Mouse (Mus musculus) midbrain, embryonic 12.5 days (tissue): Measurements from ENCODE around the gene Ano9. TPM values are rescaled to one million over a fixed set of nuclear protein-coding genes. Genes with fewer than 3 reads are reported as not detected.

Experiments used
- ATAC-seq: fragments of 200-750 bp; cut with Nextera tagmentation; 2 replicates; pipeline ENCODE4 v1.8.0; 2017; ENCODE audit warnings: low read depth, moderate TSS enrichment, moderate library complexity; ENCODE audit not compliant: low FRiP score
- H3K27ac ChIP-seq: fragments of 300-500 bp; sonication (generic); replicated peaks from 2 replicates; pipeline ENCODE4 v1.5.1; 2016; ENCODE audit warnings: mild to moderate bottlenecking
- H3K27me3 ChIP-seq: fragments of 300-500 bp; sonication (generic); 2 replicates; pipeline ENCODE4 v1.6.1; 2016; ENCODE audit warnings: mild to moderate bottlenecking
- H3K36me3 ChIP-seq: fragments of 300-500 bp; sonication (generic); 2 replicates; pipeline ENCODE4 v1.6.1; 2016
- H3K4me1 ChIP-seq: fragments of 300-500 bp; sonication (generic); 2 replicates; pipeline ENCODE4 v1.6.1; 2016
- H3K4me2 ChIP-seq: fragments of 300-500 bp; sonication (generic); replicated peaks from 2 replicates; pipeline ENCODE4 v1.6.1; 2016; ENCODE audit warnings: mild to moderate bottlenecking, moderate library complexity
- H3K4me3 ChIP-seq: fragments of 300-500 bp; sonication (generic); 2 replicates; pipeline ENCODE4 v1.5.1; 2016; ENCODE audit warnings: mild to moderate bottlenecking
- H3K9ac ChIP-seq: fragments of 300-500 bp; sonication (generic); replicated peaks from 2 replicates; pipeline ENCODE4 v1.6.1; 2016; ENCODE audit warnings: mild to moderate bottlenecking, moderate library complexity
- H3K9me3 ChIP-seq: fragments of 300-500 bp; sonication (generic); 2 replicates; pipeline ENCODE4 v1.6.1; 2016; ENCODE audit warnings: mild to moderate bottlenecking
- WGBS: fragments of 180-500 bp; shearing (Covaris S2); methylation state at CpG from one replicate; pipeline ENCODE4 v1.1.7; 2016; 5-methylcytosine and 5-hydroxymethylcytosine counted together
- polyA plus RNA-seq: library from polyadenylated mRNA; unstranded; fragments of >200 nt; fragmentation: Nextera tagmentation; extraction: Ambion mirVana; gene quantifications from 2 replicates; pipeline ENCODE4 v1.2.1, GENCODE M21; 2016

The Ano9 gene
- polyA plus RNA-seq, 1 experiment from 2014 or later, result not detected

DNA sequence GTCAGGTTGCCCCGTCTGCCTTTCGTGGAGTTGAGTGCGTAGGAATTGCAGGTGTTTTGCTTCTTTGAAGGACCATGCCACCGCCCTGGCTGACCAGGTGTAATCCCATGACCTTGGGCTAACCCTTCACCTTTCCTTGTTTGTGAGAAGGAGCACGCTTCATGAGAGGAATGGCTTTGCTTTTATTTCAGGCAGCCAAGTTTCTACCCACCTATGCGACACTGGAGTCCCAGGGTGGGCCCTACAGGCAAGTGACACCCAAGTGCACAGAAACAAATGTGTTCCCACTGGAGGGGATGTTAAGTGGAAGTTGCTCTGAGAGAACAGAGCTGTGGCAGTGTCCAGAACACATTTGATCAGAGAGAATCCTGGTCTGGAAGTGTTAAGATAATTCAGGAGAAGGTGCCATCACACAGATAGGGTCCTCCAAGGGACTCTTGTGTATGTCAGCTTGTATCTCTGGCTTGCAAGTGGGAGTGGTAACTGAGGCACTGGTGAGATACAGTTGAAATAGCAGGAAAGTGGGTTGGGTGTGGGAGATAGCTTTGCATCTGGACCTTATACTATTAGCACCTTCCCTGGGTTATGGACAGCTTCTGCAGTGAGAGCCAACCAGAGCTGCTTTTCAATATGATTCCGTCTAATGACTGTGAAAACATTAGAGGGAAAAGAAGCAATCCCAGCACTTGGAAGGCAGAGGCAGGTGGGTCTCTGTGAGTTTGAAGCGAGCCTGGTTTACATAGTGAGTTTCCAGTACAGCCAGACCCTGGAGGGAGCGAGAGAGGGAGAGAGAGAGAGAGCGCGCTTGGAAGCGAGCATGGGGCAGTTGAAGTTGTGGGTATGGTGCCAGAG, 14.5 kb upstream of the Ano9 start:
- peak overlapping the region; percentile 80 for H3K4me3 ChIP-seq
- 61% methylated on average over 12 of the region's 12 CpGs for WGBS
- no peak for ATAC-seq
- peak overlapping the region; percentile 91 for H3K4me2 ChIP-seq
- peaks cover 18% of the 10 kb centered on the region for H3K4me1 ChIP-seq
- H3K36me3 ChIP-seq, result peaks cover 22% of the 10 kb centered on the region
- peak overlapping the region; percentile 94 for H3K9ac ChIP-seq
- H3K9me3 ChIP-seq, result no peaks in the 10 kb centered on the region
- H3K27me3 ChIP-seq, result peaks cover 8% of the 10 kb centered on the region
- no peak overlapping the region for H3K27ac ChIP-seq

- Histone ChIP-seq H3K27me3 (peaks cover 8% of the 10 kb centered on the region), H3K9me3 (no peaks in the 10 kb centered on the region), H3K4me3 (peak overlapping the region; percentile 80), H3K4me1 (peaks cover 18% of the 10 kb centered on the region), H3K9ac (peak overlapping the region; percentile 94), H3K36me3 (peaks cover 13% of the 10 kb centered on the region), H3K27ac (peak overlapping the region; percentile 61), H3K4me2 (peak overlapping the region; percentile 91)
- peak; percentile 99 for ATAC-seq
- WGBS, result under 1% methylated on average over 59 of the region's 59 CpGs
Observed at GRCm38 (mm10) chr7:141131024-141131820, 13.6 kb upstream of the Ano9 start.

- peak overlapping the region; percentile 67 for H3K4me2 ChIP-seq
- peak overlapping the region; percentile 62 for H3K4me3 ChIP-seq
- H3K4me1 ChIP-seq, result peaks cover 4% of the 10 kb centered on the region; the same call in 1 of the 2 replicates
- H3K9me3 ChIP-seq, result no peaks in the 10 kb centered on the region
- H3K27me3 ChIP-seq, result 0 out of 2 replicates have a peak, but pooled peaks cover under 1% of the 10 kb centered on the region
- H3K36me3 ChIP-seq, result no peaks in the 10 kb centered on the region
- peak overlapping the region; percentile 83 for H3K27ac ChIP-seq
- no peak; the same call in 1 of the 2 replicates for ATAC-seq
- 3% methylated on average over 15 of the region's 15 CpGs for WGBS
- H3K9ac ChIP-seq, result peak overlapping the region; percentile 68
Observed at GRCm38 (mm10) chr7:141123517-141123856, 5.9 kb upstream of the Ano9 start.

DNA sequence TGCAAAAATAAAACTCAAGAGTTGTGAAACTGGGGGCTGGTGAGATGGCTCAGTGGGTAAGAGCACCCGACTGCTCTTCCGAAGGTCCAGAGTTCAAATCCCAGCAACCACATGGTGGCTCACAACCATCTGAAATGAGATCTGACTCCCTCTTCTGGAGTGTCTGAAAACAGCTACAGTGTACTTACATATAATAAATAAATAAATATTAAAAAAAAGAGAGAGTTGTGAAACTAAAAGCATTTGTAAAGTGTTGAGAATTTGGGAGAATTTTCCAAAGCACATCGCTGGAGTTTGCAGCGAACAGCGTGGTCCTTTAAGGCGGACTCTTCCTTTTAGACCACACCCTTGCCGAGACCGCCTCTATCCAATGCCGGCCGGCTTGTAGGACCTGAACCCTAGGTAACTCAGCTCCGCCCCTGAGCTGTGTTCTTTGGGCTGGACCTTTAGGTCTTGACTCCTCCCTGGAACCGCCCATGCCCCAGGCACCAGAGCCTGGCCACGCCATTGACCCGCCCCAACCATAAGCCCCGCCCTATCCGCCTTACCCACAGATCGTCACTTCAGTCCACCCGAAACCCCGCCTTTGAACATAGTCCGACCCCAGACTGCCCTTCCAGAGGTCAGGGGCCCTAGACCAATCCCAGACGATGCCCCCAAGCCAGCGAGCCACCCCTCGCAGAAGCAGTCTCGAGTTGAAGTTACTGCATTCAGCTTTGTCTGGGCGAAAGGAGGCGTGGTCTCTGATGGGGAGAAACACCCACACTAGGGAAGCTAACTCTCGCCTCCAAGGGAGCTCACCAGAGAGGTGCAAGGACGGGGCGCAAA, 5.3 kb upstream of the Ano9 start:
- peaks cover 6% of the 10 kb centered on the region for H3K27me3 ChIP-seq
- peak; percentile 96 for ATAC-seq
- H3K9me3 ChIP-seq, result no peaks in the 10 kb centered on the region
- H3K4me2 ChIP-seq, result peak overlapping the region; percentile 67
- WGBS, result 3% methylated on average over 29 of the region's 29 CpGs
- peaks cover 4% of the 10 kb centered on the region; the same call in 1 of the 2 replicates for H3K4me1 ChIP-seq
- no peaks in the 10 kb centered on the region for H3K36me3 ChIP-seq
- H3K4me3 ChIP-seq, result peak overlapping the region; percentile 62
- peak overlapping the region; percentile 68 for H3K9ac ChIP-seq
- peak overlapping the region; percentile 83 for H3K27ac ChIP-seq

DNA sequence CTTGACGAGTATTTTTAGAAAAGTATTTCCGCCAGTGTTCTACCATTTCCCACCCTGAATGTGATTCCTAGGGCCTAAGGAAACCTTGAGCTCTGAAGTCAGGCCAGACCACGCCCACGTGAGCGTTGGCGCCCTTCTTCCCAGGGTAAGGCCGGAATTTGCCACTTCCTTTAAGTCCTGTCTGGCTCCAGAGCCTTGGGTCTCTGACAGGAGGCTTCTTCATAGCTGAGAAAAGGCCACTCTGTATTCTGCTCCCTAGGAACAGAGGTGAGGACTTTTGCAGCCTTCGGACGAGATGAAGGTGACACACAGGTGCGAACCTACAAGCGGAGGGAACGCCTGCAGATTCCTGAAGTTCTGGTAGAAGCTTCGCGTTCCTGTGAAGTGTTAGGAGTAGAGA, 4.6 kb upstream of the Ano9 start, which contains the start of gene Ptdss2:
Gene Ptdss2, plus strand, starts transcription at position 138 of the 400 bp plus-strand sequence.
- ATAC-seq, result no peak
- Histone ChIP-seq H3K4me2 (peak within 1 kb of the TSS; percentile 67), H3K27me3 (peaks cover 10% of the 10 kb centered on the region), H3K36me3 (no peaks in the 10 kb centered on the region), H3K4me1 (peaks cover 4% of the 10 kb centered on the region; the same call in 1 of the 2 replicates), H3K9ac (peak within 1 kb of the TSS; percentile 68), H3K27ac (peak within 1 kb of the TSS; percentile 83), H3K4me3 (peak within 1 kb of the TSS; percentile 62), H3K9me3 (no peaks in the 10 kb centered on the region)
- WGBS, result 56% methylated on average over 14 of the region's 14 CpGs

DNA sequence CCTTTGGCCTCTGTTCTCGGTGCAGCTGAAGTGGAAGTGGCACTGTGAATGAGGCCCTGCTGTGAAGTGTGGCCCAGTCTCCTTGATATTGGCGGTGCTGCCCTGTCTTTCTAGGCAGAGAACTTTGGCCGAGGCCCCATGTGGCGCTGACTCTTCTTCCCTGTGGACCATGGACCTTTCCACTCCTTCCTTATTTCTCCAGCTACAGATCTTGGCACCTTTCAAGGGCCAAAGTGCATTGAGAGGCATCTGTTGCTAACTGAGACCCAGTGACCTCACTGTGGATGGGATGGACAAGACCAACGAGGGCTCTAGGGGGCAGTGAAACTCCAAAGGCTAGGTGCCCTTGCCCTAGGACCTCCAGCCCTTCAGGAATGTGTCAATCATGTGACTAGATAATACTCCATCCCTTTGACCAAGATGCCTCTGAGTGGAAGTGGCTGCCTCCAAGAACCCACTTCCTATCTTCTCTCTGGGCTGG, 3.5 kb upstream of the Ano9 start:
- H3K9ac ChIP-seq, result no peak overlapping the region
- no peaks in the 10 kb centered on the region for H3K36me3 ChIP-seq
- no peaks in the 10 kb centered on the region for H3K9me3 ChIP-seq
- H3K4me3 ChIP-seq, result no peak overlapping the region
- peaks cover 16% of the 10 kb centered on the region for H3K27me3 ChIP-seq
- H3K4me1 ChIP-seq, result peaks cover 4% of the 10 kb centered on the region; the same call in 1 of the 2 replicates
- ATAC-seq, result no peak
- no peak overlapping the region for H3K4me2 ChIP-seq
- 77% methylated on average over 5 of the region's 5 CpGs for WGBS
- H3K27ac ChIP-seq, result no peak overlapping the region

DNA sequence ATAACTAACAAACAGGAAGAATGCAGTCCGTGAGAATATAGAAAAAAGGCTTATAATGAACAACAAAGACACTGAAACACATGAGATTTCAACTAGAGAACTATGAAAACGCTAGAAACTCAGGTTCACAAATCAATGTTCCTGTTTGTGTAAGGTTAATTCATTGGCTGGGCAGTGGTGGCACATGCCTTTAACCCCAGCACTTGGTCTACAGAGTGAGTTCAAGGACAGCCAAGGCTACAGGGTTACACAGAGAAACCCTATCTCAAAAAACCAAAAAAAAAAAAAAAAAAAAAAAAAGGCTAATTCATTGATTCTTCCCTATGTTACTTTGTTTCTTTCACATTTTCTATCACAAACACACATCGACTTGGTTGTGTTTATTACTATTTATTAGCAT, 3.0 kb upstream of the Ano9 start:
- Histone ChIP-seq H3K9me3 (no peaks in the 10 kb centered on the region), H3K4me3 (no peak overlapping the region), H3K4me1 (peaks cover 4% of the 10 kb centered on the region; the same call in 1 of the 2 replicates), H3K4me2 (no peak overlapping the region), H3K27ac (no peak overlapping the region), H3K9ac (no peak overlapping the region), H3K36me3 (no peaks in the 10 kb centered on the region), H3K27me3 (peaks cover 20% of the 10 kb centered on the region)
- no peak for ATAC-seq
- 83% methylated on average over 3 of the region's 3 CpGs for WGBS

- Histone ChIP-seq H3K4me2 (no peak overlapping the region), H3K9ac (no peak overlapping the region), H3K4me3 (no peak overlapping the region), H3K4me1 (peaks cover 4% of the 10 kb centered on the region; the same call in 1 of the 2 replicates), H3K36me3 (no peaks in the 10 kb centered on the region), H3K27ac (no peak overlapping the region), H3K27me3 (peaks cover 21% of the 10 kb centered on the region), H3K9me3 (no peaks in the 10 kb centered on the region)
- 75% methylated on average over 3 of the region's 3 CpGs for WGBS
- ATAC-seq, result no peak
Observed at GRCm38 (mm10) chr7:141119487-141119886, 1.9 kb upstream of the Ano9 start.

DNA sequence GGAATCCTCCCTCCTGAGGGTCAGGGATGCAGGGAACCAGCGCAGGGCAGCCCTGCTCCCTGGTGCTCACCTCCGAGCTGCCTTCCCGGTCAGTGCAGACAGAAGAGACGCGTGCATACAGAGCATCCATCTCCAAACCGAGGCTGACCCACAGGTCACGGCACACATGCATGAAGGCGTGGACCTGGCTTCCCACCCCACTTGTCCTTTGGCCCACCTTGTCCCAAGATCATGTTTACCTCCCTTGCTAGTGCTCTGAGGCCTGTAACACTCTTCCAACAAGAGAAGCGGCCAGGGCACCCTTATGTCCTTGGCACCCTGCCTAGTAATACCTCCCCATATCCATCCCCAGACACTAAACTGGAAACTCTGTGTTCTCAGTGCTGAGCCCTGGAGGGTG, 1.7 kb downstream of the Ano9 start:
- Histone ChIP-seq H3K9ac (no peak overlapping the region), H3K27ac (no peak overlapping the region), H3K4me2 (no peak overlapping the region), H3K36me3 (no peaks in the 10 kb centered on the region), H3K9me3 (no peaks in the 10 kb centered on the region), H3K4me3 (no peak overlapping the region), H3K27me3 (peaks cover 21% of the 10 kb centered on the region), H3K4me1 (no peaks in the 10 kb centered on the region)
- no peak for ATAC-seq
- 91% methylated on average over 9 of the region's 9 CpGs for WGBS

GRCm38 (mm10) chr7:141103161-141103560, 14.4 kb downstream of the Ano9 start:
- peaks cover 44% of the 10 kb centered on the region for H3K27me3 ChIP-seq
- no peak overlapping the region for H3K4me3 ChIP-seq
- no peak overlapping the region for H3K9ac ChIP-seq
- no peak for ATAC-seq
- H3K4me1 ChIP-seq, result peaks cover 11% of the 10 kb centered on the region
- no peak overlapping the region for H3K4me2 ChIP-seq
- no peaks in the 10 kb centered on the region for H3K36me3 ChIP-seq
- H3K27ac ChIP-seq, result no peak overlapping the region
- WGBS, result 73% methylated on average over 3 of the region's 3 CpGs
- no peaks in the 10 kb centered on the region for H3K9me3 ChIP-seq

DNA sequence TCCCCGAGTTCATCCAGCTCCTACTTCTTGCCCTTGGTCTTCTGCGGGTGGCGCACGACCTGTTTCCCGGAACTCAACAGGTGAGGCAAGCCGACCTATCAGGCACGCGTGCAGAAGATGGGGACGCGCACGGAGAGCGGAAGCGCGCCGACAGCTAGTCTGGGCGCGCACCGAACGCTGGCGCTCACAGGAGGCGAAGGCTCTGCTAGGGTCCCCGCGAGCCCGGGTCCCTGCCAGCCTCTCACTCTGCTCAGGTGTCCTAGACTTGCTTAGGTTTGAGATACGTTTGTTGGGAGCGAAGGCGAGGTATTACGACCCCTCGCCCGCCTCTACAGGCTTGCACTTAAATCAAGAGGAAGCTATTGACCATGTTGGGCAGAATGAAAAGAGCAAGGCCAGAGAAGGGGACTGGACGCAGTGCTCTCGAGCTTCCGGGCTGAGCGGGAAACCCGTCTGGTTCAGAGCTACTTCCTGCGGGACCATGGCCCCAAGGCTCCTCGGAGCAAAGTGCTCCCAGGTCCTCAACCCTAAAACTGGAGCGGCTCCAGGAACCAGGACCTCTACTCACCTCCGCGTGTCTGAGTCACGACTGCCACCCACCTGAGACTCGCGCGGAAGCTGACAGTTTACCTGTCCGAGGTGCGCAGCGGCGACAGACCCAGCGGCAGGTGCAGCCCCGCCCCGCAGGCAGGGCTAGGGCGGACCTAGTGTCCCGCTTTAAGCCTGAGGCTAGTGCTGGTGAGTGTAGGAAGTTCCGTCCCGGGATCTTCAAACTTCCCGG, 17.5 kb downstream of the Ano9 start, which contains the start of gene Sigirr:
Gene Sigirr, minus strand, starts transcription at position 662 of the 781 bp plus-strand sequence.
- Histone ChIP-seq H3K27ac (no peak within 1 kb of the TSS), H3K4me1 (peaks cover 11% of the 10 kb centered on the region), H3K4me3 (peak within 1 kb of the TSS; percentile 40), H3K9me3 (no peaks in the 10 kb centered on the region), H3K9ac (no peak within 1 kb of the TSS), H3K27me3 (peaks cover 60% of the 10 kb centered on the region), H3K4me2 (peak within 1 kb of the TSS; percentile 56), H3K36me3 (no peaks in the 10 kb centered on the region)
- 2% methylated on average over 56 of the region's 56 CpGs for WGBS
- no peak for ATAC-seq
